Mouse (Mus musculus) neural tube, embryonic 15.5 days (tissue): ENCODE data around the gene Ankrd33b. TPM values are rescaled to one million over a fixed set of nuclear protein-coding genes. Genes with fewer than 3 reads are reported as not detected.

Experiments
- ATAC-seq: fragments of 200-750 bp; cut with Nextera tagmentation; 2 replicates; pipeline ENCODE4 v1.8.0; 2017; ENCODE audit warnings: mild to moderate bottlenecking, moderate TSS enrichment, moderate library complexity; ENCODE audit not compliant: low FRiP score
- H3K27ac ChIP-seq: fragments of 300-500 bp; sonication (generic); replicated peaks from 2 replicates; pipeline ENCODE4 v1.5.1; 2015; ENCODE audit warnings: mild to moderate bottlenecking, inconsistent platforms
- H3K27me3 ChIP-seq: fragments of 300-500 bp; sonication (generic); replicated peaks from 2 replicates; pipeline ENCODE4 v1.6.1; 2015; ENCODE audit warnings: inconsistent platforms
- H3K36me3 ChIP-seq: fragments of 300-500 bp; sonication (generic); 2 replicates; pipeline ENCODE4 v1.6.1; 2015; ENCODE audit warnings: inconsistent platforms
- H3K4me1 ChIP-seq: fragments of 300-500 bp; sonication (generic); 2 replicates; pipeline ENCODE4 v1.6.1; 2015; ENCODE audit warnings: inconsistent platforms
- H3K4me2 ChIP-seq: fragments of 300-500 bp; sonication (generic); 2 replicates; pipeline ENCODE4 v1.6.1; 2015; ENCODE audit warnings: inconsistent platforms, mild to moderate bottlenecking, moderate library complexity
- H3K4me3 ChIP-seq: fragments of 300-500 bp; sonication (generic); replicated peaks from 2 replicates; pipeline ENCODE4 v1.5.1; 2015; ENCODE audit warnings: mild to moderate bottlenecking, inconsistent platforms
- H3K9ac ChIP-seq: fragments of 300-500 bp; sonication (generic); replicated peaks from 2 replicates; pipeline ENCODE4 v1.6.1; 2015; ENCODE audit warnings: mild to moderate bottlenecking, inconsistent platforms
- H3K9me3 ChIP-seq: fragments of 300-500 bp; sonication (generic); replicated peaks from 2 replicates; pipeline ENCODE4 v1.6.1; 2016; ENCODE audit warnings: inconsistent platforms
- WGBS: fragments of 180-500 bp; shearing (Covaris S2); methylation state at CpG from one replicate; pipeline ENCODE4 v1.1.7; 2015; ENCODE audit warnings: mixed read lengths; 5-methylcytosine and 5-hydroxymethylcytosine counted together
- polyA plus RNA-seq: library from polyadenylated mRNA; unstranded; fragments of >200 nt; fragmentation: Nextera tagmentation; extraction: Ambion mirVana; gene quantifications from 2 replicates; pipeline ENCODE4 v1.2.1, GENCODE M21; 2015

Ankrd33b gene
- polyA plus RNA-seq, 1 experiment from 2014 or later: 0.70 TPM

DNA sequence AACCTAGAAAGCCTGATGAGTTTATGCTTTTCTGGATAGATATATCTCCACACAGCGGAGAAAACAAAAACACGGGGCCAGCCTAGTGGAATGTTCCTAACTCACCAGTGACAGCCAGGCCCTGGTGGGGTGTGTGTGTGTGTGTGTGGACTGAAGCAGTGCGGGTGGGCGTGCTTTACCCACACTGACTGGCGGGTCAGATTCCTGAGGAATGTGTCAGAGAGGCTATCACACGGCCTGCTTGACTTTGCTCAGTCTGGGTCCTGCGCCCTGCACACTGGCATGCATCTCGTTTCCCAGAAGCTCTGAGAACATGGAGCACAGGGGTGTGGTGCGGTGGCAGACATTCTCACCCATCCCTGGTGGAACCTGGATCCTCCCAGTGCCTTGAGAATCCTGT is 121.6 kb downstream of the Ankrd33b start:
- no peak overlapping the region for H3K9ac ChIP-seq
- no peak overlapping the region for H3K27ac ChIP-seq
- H3K27me3 ChIP-seq: no peaks in the 10 kb centered on the region
- ATAC-seq: no peak
- no peak overlapping the region for H3K4me3 ChIP-seq
- 85% methylated on average over 9 of the region's 9 CpGs for WGBS
- H3K36me3 ChIP-seq: 0 out of 2 replicates have a peak, but pooled peaks cover 2% of the 10 kb centered on the region
- H3K4me1 ChIP-seq: peaks cover 18% of the 10 kb centered on the region
- H3K9me3 ChIP-seq: no peaks in the 10 kb centered on the region
- H3K4me2 ChIP-seq: no peak overlapping the region

DNA sequence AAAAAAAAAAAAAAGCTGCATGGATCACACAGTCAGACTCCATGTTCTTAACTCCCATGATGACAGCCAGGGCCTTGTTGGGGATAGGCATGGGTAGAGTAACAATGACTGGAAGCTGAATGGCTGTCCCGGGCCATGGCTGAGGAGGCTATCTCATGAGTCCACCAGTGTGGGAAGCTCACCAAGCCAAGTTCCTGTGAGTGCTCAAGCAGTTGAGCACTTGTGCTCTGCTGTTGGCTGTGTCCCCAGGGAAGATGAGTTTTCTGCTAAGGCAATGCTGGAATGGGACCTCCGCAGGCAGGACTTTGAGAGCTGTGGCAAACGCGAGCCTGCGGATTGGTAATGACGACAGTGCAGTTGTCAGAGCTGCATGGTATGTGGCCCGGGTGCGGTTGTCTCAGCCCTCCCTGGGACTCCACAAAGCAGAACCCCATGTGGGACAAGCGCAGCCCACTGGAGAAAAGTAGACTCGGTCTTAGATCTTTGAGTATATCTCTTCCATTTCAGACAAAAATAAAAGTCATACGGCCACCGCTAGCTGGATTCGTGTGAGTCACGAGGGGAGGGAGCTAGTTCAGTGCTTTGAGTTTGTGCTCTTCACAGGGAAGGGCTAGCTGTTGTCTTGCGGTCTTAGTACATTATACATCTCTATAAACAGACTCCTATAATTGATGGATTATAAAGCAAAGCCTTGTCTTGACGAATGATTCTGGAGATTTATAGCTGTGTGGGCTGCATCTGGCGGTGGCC is 122.7 kb downstream of the Ankrd33b start:
- Histone ChIP-seq H3K9me3 (no peaks in the 10 kb centered on the region), H3K4me2 (no peak overlapping the region), H3K27ac (no peak overlapping the region), H3K36me3 (0 out of 2 replicates have a peak, but pooled peaks cover 2% of the 10 kb centered on the region), H3K27me3 (no peaks in the 10 kb centered on the region), H3K4me1 (peaks cover 8% of the 10 kb centered on the region), H3K9ac (no peak overlapping the region), H3K4me3 (no peak overlapping the region)
- 85% methylated on average over 17 of the region's 17 CpGs for WGBS
- ATAC-seq: no peak

DNA sequence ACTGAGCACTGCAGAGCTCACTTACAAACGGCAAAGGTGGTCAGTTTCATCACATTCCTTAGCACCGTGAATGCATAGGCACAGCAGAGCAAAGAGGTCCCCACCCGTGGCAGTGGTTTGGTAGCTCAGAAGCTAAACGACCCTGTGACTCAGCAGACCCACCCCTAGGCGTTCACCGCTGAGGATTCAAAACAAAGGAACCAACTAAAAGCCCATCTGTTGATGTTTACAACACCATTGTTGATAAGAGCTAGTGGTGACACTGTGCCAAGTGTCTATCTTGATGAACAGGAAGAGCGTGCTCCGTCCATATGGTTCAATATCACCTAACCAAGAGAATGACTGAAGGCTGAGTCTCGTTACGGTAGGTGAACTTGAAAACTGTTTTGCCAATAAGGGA is 124.3 kb downstream of the Ankrd33b start:
- no peak overlapping the region for H3K4me3 ChIP-seq
- H3K4me2 ChIP-seq: no peak overlapping the region
- 0 out of 2 replicates have a peak, but pooled peaks cover 2% of the 10 kb centered on the region for H3K36me3 ChIP-seq
- H3K4me1 ChIP-seq: peaks cover 7% of the 10 kb centered on the region
- H3K9me3 ChIP-seq: no peaks in the 10 kb centered on the region
- WGBS: 71% methylated on average over 10 of the region's 10 CpGs
- ATAC-seq: no peak
- no peaks in the 10 kb centered on the region for H3K27me3 ChIP-seq
- no peak overlapping the region for H3K27ac ChIP-seq
- H3K9ac ChIP-seq: no peak overlapping the region

Other genes with a start within 250 kb of the Ankrd33b start
- 28.2 and 35.3 TPM in 2 replicates for gene Dap, start 143.4 kb downstream of the Ankrd33b start, polyA plus RNA-seq
- 1.5 and 2.0 TPM in 2 replicates for gene Ropn1l, start 86.0 kb upstream of the Ankrd33b start, polyA plus RNA-seq
- 57.8 and 63.2 TPM in 2 replicates for gene March6, start 163.3 kb upstream of the Ankrd33b start, polyA plus RNA-seq
- gene Cmbl, start 197.7 kb upstream of the Ankrd33b start, polyA plus RNA-seq: 6.9 and 7.7 TPM in 2 replicates
- 473 and 502 TPM in 2 replicates for gene Cct5, start 234.1 kb upstream of the Ankrd33b start, polyA plus RNA-seq
- gene Fam173b, start 234.1 kb upstream of the Ankrd33b start, polyA plus RNA-seq: 11.1 and 11.6 TPM in 2 replicates